Mouse (Mus musculus) layer of hippocampus, adult 2 months (tissue): ENCODE results near the gene Zfp334. TPM values are rescaled to one million over a fixed set of nuclear protein-coding genes. Genes with fewer than 3 reads are reported as not detected.

Experiments
- DNase-seq, 2 experiments: peaks; one replicate each; pipeline ENCODE4 v3.0.0; 2022; ENCODE audit warnings: low spot score in 2 of 2
- H3K27ac ChIP-seq: fragments of 200-600 bp; 2 replicates; pipeline ENCODE4 v1.8.1; 2022
- H3K4me3 ChIP-seq: fragments of 200-600 bp; 2 replicates; pipeline ENCODE4 v1.8.1; 2022; ENCODE audit warnings: mild to moderate bottlenecking
- CTCF ChIP-seq: fragments of 200-600 bp; conservative IDR thresholded peaks from 2 replicates; pipeline ENCODE4 v1.8.1; 2022; ENCODE audit warnings: antibody characterized with exemption, mild to moderate bottlenecking, moderate library complexity
- total RNA-seq, 2 experiments: library from RNA; stranded (reverse); gene quantifications; 2 replicates each; pipeline ENCODE4 v1.2.3; 2021

Zfp334 gene
- total RNA-seq, 2 experiments from 2014 or later, result 14.0 to 15.3 TPM

DNA sequence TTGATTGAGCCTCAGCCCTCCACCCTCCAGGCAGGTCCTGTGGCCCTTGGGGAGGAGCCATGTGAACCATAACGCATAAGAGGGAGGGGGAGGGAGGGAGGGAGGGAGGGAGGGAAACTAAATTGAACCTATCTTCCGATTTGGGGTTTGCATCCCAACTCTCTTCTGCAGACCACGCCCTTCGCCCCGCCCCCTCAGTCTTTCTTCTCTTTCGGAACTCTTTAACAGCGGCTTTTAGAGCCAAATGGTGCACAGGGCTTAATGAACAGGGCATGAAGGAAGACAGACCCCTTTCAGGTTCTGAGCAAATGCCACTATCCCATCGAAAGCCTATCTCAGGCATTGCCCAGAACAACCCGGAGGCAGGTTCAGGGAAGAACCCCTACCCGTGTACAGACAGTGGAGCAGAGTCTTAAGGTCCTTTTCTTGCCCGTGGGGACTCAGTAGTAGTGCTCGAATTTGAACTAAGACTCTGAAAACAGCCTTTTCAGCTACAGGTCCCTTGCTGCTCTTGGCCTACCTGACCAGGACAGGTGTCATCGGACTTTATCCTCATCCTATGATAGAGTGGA lies 20.1 kb downstream of the Zfp334 start:
- no peak for TF ChIP-seq CTCF
- Histone ChIP-seq H3K27ac (no peak overlapping the region), H3K4me3 (peak overlapping the region; percentile 44)
- no peak for DNase-seq

DNA sequence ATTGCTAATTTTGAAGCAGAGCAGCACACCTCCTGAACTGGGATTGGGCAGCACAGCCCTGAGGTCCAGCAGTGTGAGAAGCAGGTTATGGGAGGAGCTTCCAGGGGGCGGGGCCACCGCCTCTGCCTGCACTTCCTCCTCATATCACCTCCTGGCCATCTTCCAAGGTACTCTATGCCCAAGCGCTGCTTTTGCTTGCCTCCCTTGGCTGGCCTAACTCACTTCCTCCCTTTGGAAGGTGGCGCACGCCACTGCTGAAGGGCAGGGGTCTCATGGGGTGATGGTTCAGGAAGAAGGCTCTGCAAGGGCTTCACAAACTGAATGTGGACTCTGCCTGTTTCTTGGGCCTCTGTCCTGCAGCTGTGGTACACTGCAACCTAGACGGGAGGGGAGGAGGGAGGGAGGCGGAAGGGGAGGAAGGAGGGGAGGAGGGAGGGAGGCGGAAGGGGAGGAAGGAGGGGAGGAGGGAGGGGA lies 21.0 kb downstream of the Zfp334 start:
- Histone ChIP-seq H3K4me3 (no peak overlapping the region), H3K27ac (no peak overlapping the region)
- TF ChIP-seq CTCF, result no peak
- no peak for DNase-seq

DNA sequence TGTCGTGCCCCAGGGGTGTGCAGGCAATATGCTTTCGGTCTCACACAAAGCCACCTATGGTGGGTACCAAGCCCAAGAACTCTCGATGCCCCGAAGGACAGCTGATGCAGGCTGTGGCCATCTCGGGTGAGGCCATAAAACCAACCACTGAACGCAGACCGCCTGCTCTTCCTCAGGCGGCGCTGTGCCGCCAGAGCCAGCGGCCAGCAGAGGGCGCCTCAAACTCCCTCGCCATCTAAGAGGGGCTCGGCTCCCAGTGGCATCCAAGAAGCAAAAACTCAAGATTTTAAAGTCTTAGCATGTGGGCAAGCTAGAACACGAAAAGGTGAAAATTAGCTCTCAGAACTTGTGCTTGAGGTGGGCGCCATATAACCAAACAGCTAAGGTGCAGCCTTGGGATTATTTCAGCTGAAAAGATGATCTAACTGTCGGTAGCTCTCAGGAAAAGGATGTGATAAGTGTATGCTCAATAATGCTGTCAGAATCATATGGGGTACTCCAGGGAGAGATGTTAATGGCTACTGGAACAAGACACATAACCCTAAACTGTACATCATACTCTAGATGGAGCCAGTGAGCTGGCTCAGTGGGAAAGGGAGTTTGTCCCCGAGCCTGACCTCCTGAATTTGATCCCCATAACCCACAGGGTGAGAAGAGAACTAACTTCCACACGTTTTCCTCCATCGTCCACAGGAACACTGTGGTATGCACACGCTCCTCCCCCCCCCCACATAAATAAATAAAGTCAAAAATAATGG lies 23.5 kb downstream of the Zfp334 start:
- H3K4me3 ChIP-seq, result peak overlapping the region; percentile 32; the same call in 1 of the 2 replicates
- peak; percentile 95 for TF ChIP-seq CTCF
- peak in 1 of 2 experiments; percentile 68 for DNase-seq
- no peak overlapping the region for H3K27ac ChIP-seq

- DNase-seq, result no peak
- TF ChIP-seq CTCF, result peak; percentile 48
- H3K4me3 ChIP-seq, result no peak overlapping the region
- no peak overlapping the region for H3K27ac ChIP-seq
Measured at GRCm38 (mm10) chr2:165363282-165363681, 24.8 kb downstream of the Zfp334 start.

- DNase-seq, result peak; percentile 40 to 62
Measured at GRCm38 (mm10) chr2:165360861-165361260, 27.2 kb downstream of the Zfp334 start.

GRCm38 (mm10) chr2:165351828-165352513 lies 36.1 kb downstream of the Zfp334 start:
- no peak for TF ChIP-seq CTCF
- peak overlapping the region; percentile 88 for H3K27ac ChIP-seq
- peak; percentile 50 to 66 for DNase-seq

More at GRCm38 (mm10) chr2:165360861-165361260, 27.2 kb downstream of the Zfp334 start:
- peak; percentile 86 for TF ChIP-seq CTCF
- Histone ChIP-seq H3K4me3 (no peak overlapping the region), H3K27ac (no peak overlapping the region)

GRCm38 (mm10) chr2:165349466-165349865 lies 38.6 kb downstream of the Zfp334 start:
- peak; percentile 71 for TF ChIP-seq CTCF
- peak overlapping the region; percentile 62; the same call in 1 of the 2 replicates for H3K27ac ChIP-seq
- peak in 1 of 2 experiments; percentile 29 for DNase-seq
- H3K4me3 ChIP-seq, result no peak overlapping the region

More at GRCm38 (mm10) chr2:165351828-165352513, 36.1 kb downstream of the Zfp334 start:
- H3K4me3 ChIP-seq, result peak overlapping the region; percentile 28

DNA sequence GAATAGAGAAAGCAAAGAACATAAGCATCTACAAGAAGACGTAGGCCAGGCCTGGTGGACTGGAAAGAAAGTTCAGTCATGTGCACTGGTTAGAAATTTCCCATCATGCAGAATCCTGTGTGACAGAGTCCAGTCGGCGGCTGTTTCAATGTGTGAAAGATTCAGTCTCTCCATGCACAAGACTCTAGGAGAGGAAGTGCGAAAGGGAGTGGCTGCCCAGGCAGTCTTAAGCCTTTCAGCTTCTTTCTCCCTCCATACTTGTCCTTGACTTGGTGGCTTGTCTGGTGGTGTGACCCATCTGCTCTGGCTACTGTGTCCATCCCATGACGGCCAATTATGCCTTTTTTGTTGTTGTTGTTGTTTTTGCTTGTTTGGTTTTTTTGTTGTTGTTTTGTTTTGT lies 41.9 kb downstream of the Zfp334 start:
- H3K27ac ChIP-seq, result no peak overlapping the region
- no peak for DNase-seq
- TF ChIP-seq CTCF, result no peak

DNA sequence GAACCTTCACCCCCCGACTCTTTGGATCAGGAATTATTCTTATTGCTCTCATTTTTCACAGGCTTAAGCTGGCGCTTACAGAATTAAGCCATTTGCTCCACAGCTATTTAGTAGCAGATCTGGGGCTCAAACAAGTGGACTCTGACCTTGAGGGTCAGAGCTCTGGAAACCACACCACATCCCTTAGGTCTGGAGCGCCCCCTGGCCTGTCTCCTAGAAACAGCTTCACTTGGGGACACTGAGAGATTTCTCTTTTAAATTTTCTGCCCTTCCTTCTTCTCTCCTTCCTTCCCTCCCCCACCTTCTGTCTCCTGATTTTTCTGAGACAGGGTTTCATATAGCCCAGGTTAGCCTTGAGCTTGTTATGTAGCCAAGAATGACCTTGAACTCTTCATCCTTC lies 50.9 kb downstream of the Zfp334 start:
- H3K27ac ChIP-seq, result no peak overlapping the region
- TF ChIP-seq CTCF, result peak; percentile 83
- no peak for DNase-seq
- no peak overlapping the region for H3K4me3 ChIP-seq

More for the DNA sequence above, 41.9 kb downstream of the Zfp334 start:
- H3K4me3 ChIP-seq, result no peak overlapping the region

DNA sequence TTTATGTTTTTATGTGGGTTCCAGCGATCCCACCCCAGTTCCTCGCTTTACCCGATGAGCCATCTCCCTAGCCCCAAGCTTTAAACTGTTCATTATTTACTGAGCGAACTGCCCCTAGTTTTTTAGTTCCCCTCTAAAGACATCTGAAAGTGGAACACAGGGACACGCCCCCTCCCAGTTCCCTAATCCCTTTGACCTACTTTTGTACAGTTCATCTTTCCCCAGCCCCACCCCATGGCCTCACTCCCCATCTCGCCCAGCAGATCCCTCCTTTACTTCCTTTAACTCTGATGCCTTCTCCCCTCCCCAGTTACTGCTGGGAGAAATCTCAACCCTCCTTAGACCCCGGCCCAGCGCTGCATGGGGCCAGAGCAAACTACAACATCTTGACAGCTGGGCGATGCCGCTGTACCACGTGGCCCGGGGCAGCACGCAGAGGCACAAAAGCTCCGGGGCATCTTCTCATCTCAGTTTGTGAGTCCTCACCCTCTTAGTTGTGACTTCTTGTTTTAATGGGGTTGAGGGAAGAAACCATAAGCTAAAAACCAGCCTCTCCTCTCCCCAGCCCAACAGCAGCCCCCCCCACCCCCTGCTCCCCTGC lies 55.3 kb downstream of the Zfp334 start:
- Histone ChIP-seq H3K4me3 (no peak overlapping the region), H3K27ac (no peak overlapping the region)
- no peak for TF ChIP-seq CTCF
- DNase-seq, result no peak

- no peak for DNase-seq
- TF ChIP-seq CTCF, result no peak
- Histone ChIP-seq H3K27ac (no peak overlapping the region), H3K4me3 (no peak overlapping the region)
Measured at GRCm38 (mm10) chr2:165329703-165330102, 58.4 kb downstream of the Zfp334 start.

DNA sequence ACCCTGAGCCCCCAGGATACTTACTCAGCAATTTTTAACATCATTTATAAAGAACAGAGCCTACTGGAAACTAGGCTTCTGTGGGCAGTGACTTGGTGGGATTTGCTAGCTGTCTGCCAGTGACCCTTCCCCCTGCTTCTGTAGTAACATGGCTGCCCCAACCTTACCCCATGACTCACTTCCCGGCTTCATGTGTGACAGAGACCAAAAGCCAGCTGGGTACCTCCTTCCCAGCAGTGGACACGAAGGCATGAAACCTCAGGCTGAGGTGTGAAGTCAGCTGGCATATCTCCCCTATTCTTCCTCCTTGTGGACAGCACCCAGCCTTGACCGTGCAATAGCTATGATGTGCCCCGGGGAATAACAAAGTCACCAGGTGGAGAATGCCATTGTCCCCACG lies 59.3 kb downstream of the Zfp334 start:
- no peak for TF ChIP-seq CTCF
- no peak for DNase-seq
- no peak overlapping the region for H3K4me3 ChIP-seq
- no peak overlapping the region for H3K27ac ChIP-seq

- DNase-seq, result no peak
- Histone ChIP-seq H3K4me3 (peak overlapping the region; percentile 87; the same call in 1 of the 2 replicates), H3K27ac (peak overlapping the region; percentile 98)
- no peak for TF ChIP-seq CTCF
Measured at GRCm38 (mm10) chr2:165327386-165327785, 60.7 kb downstream of the Zfp334 start.
